Mouse (Mus musculus) midbrain, embryonic 11.5 days (tissue): ENCODE results near the gene Adamts20. TPM values are rescaled to one million over a fixed set of nuclear protein-coding genes. Genes with fewer than 3 reads are reported as not detected.

Experiments
- ATAC-seq: fragments of 200-750 bp; cut with Nextera tagmentation; 2 replicates; pipeline ENCODE4 v1.8.0; 2017; ENCODE audit warnings: moderate TSS enrichment, moderate library complexity; ENCODE audit not compliant: low FRiP score
- DNase-seq: peaks from one replicate; pipeline ENCODE4 v3.0.0; 2015; ENCODE audit warnings: low spot score; ENCODE audit errors: missing footprints
- H3K27ac ChIP-seq: fragments of 300-500 bp; sonication (generic); 2 replicates; pipeline ENCODE4 v1.5.1; 2014; ENCODE audit warnings: low read depth, low read length
- H3K27me3 ChIP-seq: fragments of 300-500 bp; sonication (generic); 2 replicates; pipeline ENCODE4 v1.6.1; 2014; ENCODE audit warnings: mild to moderate bottlenecking, low read length, moderate library complexity, mixed read lengths; ENCODE audit not compliant: control insufficient read depth, insufficient read depth
- H3K36me3 ChIP-seq: fragments of 300-500 bp; sonication (generic); 2 replicates; pipeline ENCODE4 v1.6.1; 2014; ENCODE audit warnings: mild to moderate bottlenecking, low read length, moderate library complexity, mixed read lengths; ENCODE audit not compliant: control insufficient read depth, insufficient read depth
- H3K4me1 ChIP-seq: fragments of 300-500 bp; sonication (generic); 2 replicates; pipeline ENCODE4 v1.6.1; 2014; ENCODE audit warnings: low read length; ENCODE audit not compliant: control insufficient read depth, insufficient read depth
- H3K4me2 ChIP-seq: fragments of 300-500 bp; sonication (generic); 2 replicates; pipeline ENCODE4 v1.6.1; 2014; ENCODE audit warnings: mild to moderate bottlenecking, moderate library complexity
- H3K4me3 ChIP-seq: fragments of 300-500 bp; sonication (generic); 2 replicates; pipeline ENCODE4 v1.5.1; 2014; ENCODE audit warnings: low read depth, low read length
- H3K9ac ChIP-seq: fragments of 300-500 bp; sonication (generic); 2 replicates; pipeline ENCODE4 v1.6.1; 2014; ENCODE audit warnings: low read length
- H3K9me3 ChIP-seq: fragments of 300-500 bp; sonication (generic); 2 replicates; pipeline ENCODE4 v1.6.1; 2016; ENCODE audit warnings: low read length; ENCODE audit not compliant: control insufficient read depth
- WGBS: fragments of 180-500 bp; shearing (Covaris S2); extraction: QIAGEN DNeasy Blood & Tissue Kit; methylation state at CpG from one replicate; pipeline ENCODE4 v1.1.7; 2014; 5-methylcytosine and 5-hydroxymethylcytosine counted together
- polyA plus RNA-seq: library from polyadenylated mRNA; unstranded; fragments of >200 nt; fragmentation: Nextera tagmentation; extraction: Ambion mirVana; gene quantifications from 2 replicates; pipeline ENCODE4 v1.2.1, GENCODE M21; 2014

Adamts20 gene
- polyA plus RNA-seq, 1 experiment from 2014 or later = 3.5 TPM

DNA sequence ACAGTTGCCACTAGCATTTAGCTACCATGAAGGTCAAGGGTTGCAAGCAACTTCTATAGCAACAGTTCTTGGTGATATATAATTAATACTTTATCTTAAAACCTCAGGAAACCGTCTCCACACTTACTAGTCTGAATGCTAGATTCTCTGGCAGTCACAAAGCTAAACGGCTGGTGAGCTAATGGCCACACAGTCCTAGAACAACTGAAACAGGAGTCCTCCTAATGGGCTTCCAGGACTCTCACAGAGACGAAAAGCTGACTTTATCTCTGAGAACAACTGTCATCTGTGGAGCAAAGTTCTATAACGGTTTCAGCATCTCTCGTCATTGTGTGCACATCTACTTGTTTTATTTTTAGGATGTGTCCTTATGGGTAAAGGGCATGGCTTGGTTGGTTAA, 15.0 kb upstream of the Adamts20 start:
- ATAC-seq = no peak

DNA sequence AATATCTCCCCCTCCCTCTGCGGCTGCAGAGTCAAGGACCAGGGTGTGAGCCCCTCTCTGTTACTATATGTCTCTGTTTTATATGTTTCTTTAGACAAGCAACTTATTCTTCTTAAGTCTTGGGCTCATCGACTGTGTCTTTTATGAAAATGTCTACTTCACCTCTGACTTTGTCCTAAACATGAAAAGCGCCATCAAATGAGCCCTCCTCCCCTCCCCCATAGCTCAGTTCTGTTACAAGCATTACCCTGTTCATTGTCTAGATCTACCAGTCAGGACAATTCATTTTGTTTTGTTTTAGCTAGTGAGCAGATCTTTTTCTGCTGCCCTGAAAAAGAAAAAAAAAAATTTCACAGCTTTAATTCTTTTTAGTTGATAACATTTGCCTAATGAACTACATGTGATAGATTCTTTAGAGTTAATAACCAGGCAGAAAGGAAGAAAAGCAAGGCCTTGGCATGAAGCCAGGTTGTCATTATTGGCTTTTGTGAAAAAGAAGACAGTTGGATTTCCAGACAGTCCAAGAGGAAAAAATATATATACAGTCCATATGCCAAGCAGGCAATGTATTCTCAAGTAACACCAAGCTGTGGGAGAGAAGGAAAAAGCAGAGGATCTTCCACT, 14.4 kb upstream of the Adamts20 start:
- Histone ChIP-seq H3K27ac (no peak overlapping the region), H3K36me3 (no peaks in the 10 kb centered on the region), H3K4me1 (no peaks in the 10 kb centered on the region), H3K27me3 (no peaks in the 10 kb centered on the region), H3K9ac (no peak overlapping the region), H3K4me3 (no peak overlapping the region), H3K4me2 (no peak overlapping the region), H3K9me3 (no peaks in the 10 kb centered on the region)
- DNase-seq = no peak
- ATAC-seq = no peak
- WGBS = 76% methylated on average over 3 of the region's 3 CpGs

More for the DNA sequence above, 15.0 kb upstream of the Adamts20 start:
- no peaks in the 10 kb centered on the region for H3K9me3 ChIP-seq
- no peak overlapping the region for H3K27ac ChIP-seq
- H3K27me3 ChIP-seq = no peaks in the 10 kb centered on the region
- WGBS = 93% methylated on average over 5 of the region's 5 CpGs
- DNase-seq = peak; percentile 84
- no peak overlapping the region for H3K4me3 ChIP-seq
- H3K36me3 ChIP-seq = no peaks in the 10 kb centered on the region
- H3K4me1 ChIP-seq = no peaks in the 10 kb centered on the region
- no peak overlapping the region for H3K4me2 ChIP-seq
- H3K9ac ChIP-seq = no peak overlapping the region

DNA sequence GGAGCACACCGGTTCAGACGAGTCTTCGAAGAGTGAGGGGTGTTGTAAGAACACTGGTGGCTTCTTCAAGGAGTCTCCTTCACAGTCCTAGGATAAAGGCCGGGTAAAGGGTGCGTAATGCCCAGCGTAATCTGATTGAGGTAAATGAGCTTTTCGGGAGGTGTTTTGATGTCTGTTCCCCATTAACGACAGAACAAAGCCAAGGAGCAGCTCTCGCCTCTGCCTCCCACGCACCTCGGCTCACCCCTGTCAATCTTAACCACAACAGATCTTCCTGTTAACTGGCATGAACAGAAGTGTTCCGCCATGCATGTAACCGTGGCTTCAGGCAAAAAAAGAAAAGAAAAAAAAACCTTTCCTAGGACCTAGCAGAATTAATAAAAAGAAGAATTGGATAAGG, 13.5 kb upstream of the Adamts20 start:
- no peak overlapping the region for H3K4me2 ChIP-seq
- DNase-seq (no peak), ATAC-seq (no peak)
- H3K27ac ChIP-seq = no peak overlapping the region
- WGBS = 23% methylated on average over 13 of the region's 13 CpGs
- H3K36me3 ChIP-seq = no peaks in the 10 kb centered on the region
- no peak overlapping the region for H3K4me3 ChIP-seq
- no peaks in the 10 kb centered on the region for H3K4me1 ChIP-seq
- H3K27me3 ChIP-seq = no peaks in the 10 kb centered on the region
- H3K9ac ChIP-seq = no peak overlapping the region
- H3K9me3 ChIP-seq = no peaks in the 10 kb centered on the region; the same call in 1 of the 2 replicates

DNA sequence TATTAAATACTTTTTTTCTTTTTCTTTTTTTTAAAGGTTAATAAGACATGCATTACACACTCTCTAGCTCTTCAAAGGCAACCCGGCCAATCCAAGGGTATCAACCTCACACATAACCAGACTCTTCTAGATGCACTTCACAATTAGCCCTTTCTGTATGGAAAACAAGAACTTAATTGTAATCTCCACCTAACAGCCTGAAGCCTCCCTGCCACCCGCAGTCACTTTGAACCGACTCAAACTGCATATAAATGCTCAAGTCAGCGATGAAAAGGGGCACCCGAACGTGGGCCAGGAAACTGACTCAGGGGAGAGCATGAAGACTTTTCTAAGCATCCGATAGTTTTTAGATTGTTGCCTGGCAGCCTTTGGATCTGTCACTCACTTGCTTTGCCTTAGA, 12.1 kb upstream of the Adamts20 start:
- no peaks in the 10 kb centered on the region for H3K4me1 ChIP-seq
- no peak overlapping the region for H3K27ac ChIP-seq
- DNase-seq = no peak
- H3K27me3 ChIP-seq = no peaks in the 10 kb centered on the region
- H3K36me3 ChIP-seq = no peaks in the 10 kb centered on the region
- no peak overlapping the region for H3K9ac ChIP-seq
- no peak overlapping the region for H3K4me3 ChIP-seq
- 24% methylated on average over 7 of the region's 7 CpGs for WGBS
- H3K4me2 ChIP-seq = no peak overlapping the region
- no peaks in the 10 kb centered on the region; the same call in 1 of the 2 replicates for H3K9me3 ChIP-seq
- 0 out of 2 replicates have a peak, but pooled peaks have one; percentile 22 for ATAC-seq

DNA sequence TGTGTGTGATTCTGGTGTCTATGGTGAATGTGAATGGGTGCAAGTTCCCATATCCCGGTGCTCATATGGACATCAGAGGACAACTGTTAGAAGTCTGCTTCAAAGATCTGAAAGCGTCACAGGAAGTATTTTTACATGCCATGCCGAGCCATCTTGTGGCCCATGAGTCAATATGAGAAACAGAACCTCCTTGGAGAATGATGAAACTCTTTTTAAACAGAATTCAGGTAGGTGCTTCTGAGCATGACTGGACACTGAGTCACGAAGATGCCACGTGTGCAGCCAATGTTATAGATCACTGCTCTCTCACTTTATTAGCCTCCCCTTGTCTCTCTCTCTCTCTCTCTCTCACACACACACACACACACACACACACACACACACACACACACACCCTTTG, 10.8 kb upstream of the Adamts20 start:
- Histone ChIP-seq H3K4me2 (no peak overlapping the region), H3K36me3 (no peaks in the 10 kb centered on the region), H3K9ac (no peak overlapping the region), H3K27ac (no peak overlapping the region), H3K4me1 (no peaks in the 10 kb centered on the region), H3K27me3 (no peaks in the 10 kb centered on the region), H3K4me3 (no peak overlapping the region), H3K9me3 (no peaks in the 10 kb centered on the region; the same call in 1 of the 2 replicates)
- DNase-seq (no peak), ATAC-seq (no peak)
- WGBS = 93% methylated on average over 5 of the region's 5 CpGs

DNA sequence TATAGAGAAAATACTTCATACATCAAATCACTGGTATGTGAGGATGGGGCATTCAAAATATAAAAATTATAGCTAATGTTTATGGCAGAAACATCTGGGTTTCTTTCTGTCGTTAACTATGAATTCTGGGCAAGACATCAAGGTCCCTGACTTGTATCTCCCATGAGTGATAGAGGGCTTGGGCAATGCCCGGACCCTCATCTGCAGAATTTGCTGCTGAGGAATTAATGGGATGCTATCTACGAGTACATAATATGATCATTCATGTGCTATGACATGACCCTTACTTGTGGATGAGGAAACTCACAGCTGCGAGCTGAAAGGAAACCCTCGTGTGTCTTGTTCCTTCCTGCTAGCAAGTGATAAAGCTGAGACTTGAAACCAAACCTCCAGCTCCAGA, 5.1 kb upstream of the Adamts20 start:
- no peak for ATAC-seq
- Histone ChIP-seq H3K9me3 (no peaks in the 10 kb centered on the region; the same call in 1 of the 2 replicates), H3K4me1 (no peaks in the 10 kb centered on the region), H3K27me3 (no peaks in the 10 kb centered on the region), H3K36me3 (no peaks in the 10 kb centered on the region), H3K4me3 (no peak overlapping the region), H3K9ac (no peak overlapping the region), H3K4me2 (no peak overlapping the region), H3K27ac (no peak overlapping the region)
- no peak for DNase-seq
- 84% methylated on average over 5 of the region's 5 CpGs for WGBS

DNA sequence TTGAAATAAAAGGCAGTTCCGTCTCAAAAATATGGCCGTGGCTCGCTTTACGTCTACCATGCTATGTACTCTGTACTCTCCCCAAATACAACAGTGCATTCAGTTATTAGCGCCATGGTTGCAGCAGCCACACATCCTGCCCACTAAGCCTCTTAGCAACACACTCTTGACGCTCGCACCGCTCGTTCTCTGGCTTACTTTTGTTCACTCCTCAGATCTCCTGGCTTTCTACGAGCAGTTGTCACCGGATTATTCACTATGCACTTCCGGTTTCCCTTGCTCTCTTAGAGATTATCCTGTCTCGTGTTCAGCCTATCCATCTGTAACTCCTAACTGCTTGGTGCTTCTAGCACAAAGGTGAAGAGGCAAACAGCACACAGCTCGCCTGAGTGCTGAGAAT, 337 bp downstream of the Adamts20 start:
- ATAC-seq (no peak; the same call in 1 of the 2 replicates), DNase-seq (no peak)
- Histone ChIP-seq H3K4me3 (no peak overlapping the region), H3K4me1 (peaks cover 4% of the 10 kb centered on the region; the same call in 1 of the 2 replicates), H3K27me3 (no peaks in the 10 kb centered on the region), H3K36me3 (no peaks in the 10 kb centered on the region), H3K9me3 (no peaks in the 10 kb centered on the region), H3K27ac (no peak overlapping the region), H3K4me2 (no peak overlapping the region; the same call in 1 of the 2 replicates), H3K9ac (no peak overlapping the region)
- 41% methylated on average over 14 of the region's 14 CpGs for WGBS

DNA sequence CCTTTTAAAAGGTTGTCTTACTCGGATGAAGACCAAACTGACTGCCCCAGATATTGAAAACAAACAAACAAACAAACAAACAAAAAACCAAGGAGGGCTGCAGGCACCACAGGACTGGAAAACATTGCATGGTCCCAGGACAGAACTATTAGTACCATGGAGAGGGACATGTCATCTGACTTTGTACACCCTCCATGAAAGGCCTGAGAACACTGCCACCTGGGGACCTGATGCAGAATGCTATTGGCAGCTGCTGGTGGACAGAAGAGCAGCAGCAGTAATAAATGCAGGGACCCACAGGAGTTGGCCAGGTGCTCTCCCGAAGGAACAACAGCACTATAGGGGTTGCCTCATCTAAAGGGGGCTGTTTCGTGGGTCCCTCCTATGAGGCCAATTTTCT, 2.0 kb downstream of the Adamts20 start:
- Histone ChIP-seq H3K4me2 (no peak overlapping the region), H3K4me1 (peaks cover 4% of the 10 kb centered on the region; the same call in 1 of the 2 replicates), H3K27ac (no peak overlapping the region), H3K9me3 (no peaks in the 10 kb centered on the region), H3K36me3 (no peaks in the 10 kb centered on the region), H3K4me3 (no peak overlapping the region), H3K27me3 (no peaks in the 10 kb centered on the region), H3K9ac (no peak overlapping the region)
- no peak for ATAC-seq
- WGBS = 82% methylated on average over 3 of the region's 3 CpGs
- DNase-seq = no peak

DNA sequence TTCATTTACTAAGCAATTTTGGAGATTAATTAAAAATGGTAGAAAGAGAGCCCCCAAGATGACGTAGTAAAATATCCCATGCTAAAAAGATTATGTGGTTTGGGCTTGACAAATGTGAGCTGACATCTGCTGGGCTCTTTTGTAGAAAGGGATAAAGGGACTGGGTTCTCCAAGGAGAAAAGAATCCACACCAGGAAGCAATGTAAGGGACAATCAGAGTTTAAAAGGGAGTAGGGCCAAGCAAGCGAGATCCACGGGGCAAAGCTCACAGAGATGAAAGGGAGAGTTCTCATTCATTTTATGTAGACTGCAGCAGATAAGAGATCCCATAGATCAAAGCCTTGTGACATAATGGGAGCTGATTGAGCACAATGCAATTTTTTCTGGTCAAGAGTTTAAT, 3.0 kb downstream of the Adamts20 start:
- ATAC-seq = peak; percentile 79
- Histone ChIP-seq H3K4me3 (no peak overlapping the region), H3K27me3 (no peaks in the 10 kb centered on the region), H3K4me2 (no peak overlapping the region), H3K9me3 (no peaks in the 10 kb centered on the region), H3K27ac (no peak overlapping the region), H3K9ac (no peak overlapping the region), H3K36me3 (no peaks in the 10 kb centered on the region), H3K4me1 (peaks cover 4% of the 10 kb centered on the region; the same call in 1 of the 2 replicates)
- peak; percentile 87 for DNase-seq
- WGBS = 15% methylated on average over 3 of the region's 3 CpGs
